Mouse (Mus musculus) testis, adult 2 months (tissue): ENCODE data around the gene Rcan3.

Source experiments
- CTCF ChIP-seq: fragments of 200-500 bp; IDR thresholded peaks from 2 replicates; pipeline ENCODE4 v1.5.1; 2012; ENCODE audit warnings: low read depth, mild to moderate bottlenecking, inconsistent platforms, low read length, moderate library complexity; ENCODE audit not compliant: control insufficient read depth, insufficient read depth, insufficient replicate concordance
- POLR2A ChIP-seq: fragments of 200-500 bp; IDR thresholded peaks from 2 replicates; pipeline ENCODE4 v1.6.1; 2012; ENCODE audit warnings: low read depth, mild to moderate bottlenecking, inconsistent platforms, low read length, moderate library complexity; ENCODE audit not compliant: control insufficient read depth

DNA sequence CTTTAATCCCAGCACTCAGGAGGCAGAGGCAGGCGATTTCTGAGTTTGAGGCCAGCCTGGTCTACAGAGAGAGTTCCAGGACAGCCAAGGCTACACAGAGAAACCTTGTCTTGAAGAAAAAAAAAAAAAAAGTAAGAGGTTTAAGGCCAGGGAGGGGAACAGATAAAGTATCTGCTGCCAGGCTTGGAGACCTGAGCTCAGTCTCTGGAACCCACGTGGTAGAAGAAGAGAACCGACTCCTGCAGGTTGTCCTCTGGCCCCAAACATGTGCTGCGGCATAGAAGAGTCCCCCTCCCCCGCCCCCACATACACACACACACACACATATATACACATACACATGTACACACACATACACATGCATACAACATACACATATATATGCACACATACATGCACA is 8.8 kb upstream of the Rcan3 start:
- TF ChIP-seq CTCF (no peak), POLR2A (no peak)
